Mouse (Mus musculus) embryonic facial prominence, embryonic 14.5 days (tissue): ENCODE results near the gene Kidins220. TPM values are rescaled to one million over a fixed set of nuclear protein-coding genes. Genes with fewer than 3 reads are reported as not detected.

ENCODE experiments used
- ATAC-seq: fragments of 200-750 bp; cut with Nextera tagmentation; 2 replicates; pipeline ENCODE4 v1.8.0; 2017; ENCODE audit warnings: low read depth, moderate number of reproducible peaks, moderate TSS enrichment
- DNase-seq: peaks from one replicate; pipeline ENCODE4 v3.0.0-alpha.2; 2015; ENCODE audit warnings: low spot score
- H3K27ac ChIP-seq: fragments of 300-500 bp; sonication (generic); replicated peaks from 2 replicates; pipeline ENCODE4 v1.5.1; 2014; ENCODE audit warnings: low read depth, mild to moderate bottlenecking, low read length, moderate library complexity
- H3K27me3 ChIP-seq: fragments of 300-500 bp; sonication (generic); replicated peaks from 2 replicates; pipeline ENCODE4 v1.6.1; 2014; ENCODE audit warnings: low read length; ENCODE audit not compliant: control insufficient read depth, insufficient read depth
- H3K36me3 ChIP-seq: fragments of 300-500 bp; sonication (generic); 2 replicates; pipeline ENCODE4 v1.6.1; 2014; ENCODE audit warnings: low read length, mixed read lengths; ENCODE audit not compliant: control insufficient read depth, insufficient read depth
- H3K4me1 ChIP-seq: fragments of 300-500 bp; sonication (generic); 2 replicates; pipeline ENCODE4 v1.6.1; 2014; ENCODE audit warnings: antibody characterized with exemption, low read length; ENCODE audit not compliant: control insufficient read depth, insufficient read depth
- H3K4me2 ChIP-seq: fragments of 300-500 bp; sonication (generic); 2 replicates; pipeline ENCODE4 v1.6.1; 2014; ENCODE audit warnings: low read depth, mild to moderate bottlenecking, low read length, moderate library complexity, mixed read lengths
- H3K4me3 ChIP-seq: fragments of 300-500 bp; sonication (generic); 2 replicates; pipeline ENCODE4 v1.5.1; 2014; ENCODE audit warnings: low read depth, mild to moderate bottlenecking, low read length
- H3K9ac ChIP-seq: fragments of 300-500 bp; sonication (generic); 2 replicates; pipeline ENCODE4 v1.6.1; 2014; ENCODE audit warnings: low read depth, mild to moderate bottlenecking, low read length, moderate library complexity, mixed read lengths
- H3K9me3 ChIP-seq: fragments of 300-500 bp; sonication (generic); 2 replicates; pipeline ENCODE4 v1.6.1; 2016; ENCODE audit warnings: low read length; ENCODE audit not compliant: control insufficient read depth
- WGBS: fragments of 180-500 bp; shearing (Covaris S2); extraction: QIAGEN DNeasy Blood & Tissue Kit; methylation state at CpG from one replicate; pipeline ENCODE4 v1.1.7; 2014; 5-methylcytosine and 5-hydroxymethylcytosine counted together
- polyA plus RNA-seq: library from polyadenylated mRNA; unstranded; fragments of >200 nt; fragmentation: Nextera tagmentation; extraction: Ambion mirVana; gene quantifications from 2 replicates; pipeline ENCODE4 v1.2.1, GENCODE M21; 2014

The Kidins220 gene
- polyA plus RNA-seq, 1 experiment from 2014 or later = 38.4 TPM

GRCm38 (mm10) chr12:25083260-25084178 is 108.8 kb downstream of the Kidins220 start:
- H3K36me3 ChIP-seq = no peaks in the 10 kb centered on the region
- no peaks in the 10 kb centered on the region for H3K9me3 ChIP-seq
- DNase-seq = peak; percentile 7
- H3K27me3 ChIP-seq = no peaks in the 10 kb centered on the region
- H3K9ac ChIP-seq = no peak overlapping the region
- 0 out of 2 replicates have a peak overlapping the region, but pooled peaks have one; percentile 4 for H3K4me3 ChIP-seq
- H3K4me2 ChIP-seq = peak overlapping the region; percentile 33
- H3K27ac ChIP-seq = no peak overlapping the region
- ATAC-seq = peak; percentile 60; the same call in 1 of the 2 replicates
- peaks cover 4% of the 10 kb centered on the region; the same call in 1 of the 2 replicates for H3K4me1 ChIP-seq
- 39% methylated on average over 26 of the region's 26 CpGs for WGBS

DNA sequence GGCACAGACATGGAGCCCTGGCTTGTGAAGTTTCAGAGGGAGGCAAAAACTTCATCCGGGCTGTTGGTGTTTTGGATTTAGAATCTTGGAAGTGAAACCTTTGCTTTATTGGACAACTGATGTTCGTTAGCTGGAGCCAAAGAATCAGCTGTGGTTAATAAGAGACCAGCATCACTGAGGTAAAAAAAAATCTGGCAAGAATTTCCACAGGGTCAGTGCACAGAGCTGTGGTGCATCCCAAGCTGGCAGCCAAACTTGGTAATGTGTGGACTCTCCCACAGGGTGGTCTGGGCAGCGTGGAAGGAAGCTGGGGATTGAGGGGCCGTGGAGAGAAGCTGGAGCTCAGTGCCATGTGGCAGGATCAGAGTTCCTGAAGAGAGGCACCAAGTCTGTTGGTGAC is 112.2 kb downstream of the Kidins220 start:
- Histone ChIP-seq H3K27me3 (no peaks in the 10 kb centered on the region), H3K4me3 (no peak overlapping the region), H3K4me2 (no peak overlapping the region), H3K4me1 (peaks cover 4% of the 10 kb centered on the region; the same call in 1 of the 2 replicates), H3K9me3 (no peaks in the 10 kb centered on the region), H3K36me3 (no peaks in the 10 kb centered on the region), H3K9ac (no peak overlapping the region), H3K27ac (no peak overlapping the region)
- DNase-seq = no peak
- WGBS = 58% methylated on average over 4 of the region's 4 CpGs
- ATAC-seq = no peak

GRCm38 (mm10) chr12:25089433-25089832 is 114.7 kb downstream of the Kidins220 start:
- no peak overlapping the region for H3K27ac ChIP-seq
- H3K4me1 ChIP-seq = peaks cover 7% of the 10 kb centered on the region
- no peak for DNase-seq
- H3K27me3 ChIP-seq = no peaks in the 10 kb centered on the region
- no peak overlapping the region for H3K4me3 ChIP-seq
- WGBS = 85% methylated on average over 1 of the region's 1 CpGs
- no peaks in the 10 kb centered on the region for H3K9me3 ChIP-seq
- no peaks in the 10 kb centered on the region for H3K36me3 ChIP-seq
- no peak overlapping the region for H3K4me2 ChIP-seq
- no peak for ATAC-seq
- no peak overlapping the region for H3K9ac ChIP-seq

DNA sequence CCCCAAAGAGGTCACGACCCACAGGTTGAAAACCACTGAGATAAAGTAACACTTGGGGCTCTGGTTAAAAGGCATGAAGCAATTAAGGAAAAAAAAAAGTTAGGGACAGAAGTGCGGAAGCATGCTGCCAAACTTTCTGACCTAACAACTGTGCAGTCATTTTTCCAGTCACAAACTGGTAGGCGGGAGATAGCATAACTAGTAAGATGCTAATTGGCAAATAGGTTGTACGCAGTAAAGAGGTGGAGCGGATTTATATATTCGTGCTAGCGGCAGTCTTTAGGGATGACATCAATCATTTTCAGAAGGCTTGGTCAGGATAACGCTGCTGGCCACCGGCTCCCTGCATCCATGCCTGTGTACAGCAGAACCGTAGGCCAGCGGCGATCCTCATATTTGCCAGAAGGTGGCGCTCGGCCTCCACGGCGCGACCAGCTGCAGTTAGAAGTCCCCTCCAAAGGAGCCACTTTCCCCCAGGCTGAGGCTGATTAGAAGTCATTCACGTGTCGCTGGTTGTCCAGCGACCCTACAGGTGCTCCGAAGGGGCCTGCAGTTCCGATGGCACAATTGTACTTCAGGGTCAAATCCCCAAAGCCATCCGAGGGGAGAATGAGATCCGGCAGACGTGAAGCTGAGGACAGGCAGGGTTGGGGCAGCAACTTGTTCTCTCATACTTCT is 117.4 kb downstream of the Kidins220 start:
- Histone ChIP-seq H3K27ac (no peak overlapping the region; the same call in 1 of the 2 replicates), H3K27me3 (no peaks in the 10 kb centered on the region), H3K4me1 (peaks cover 9% of the 10 kb centered on the region), H3K9ac (peak overlapping the region; percentile 62), H3K36me3 (no peaks in the 10 kb centered on the region), H3K4me2 (peak overlapping the region; percentile 59), H3K9me3 (no peaks in the 10 kb centered on the region), H3K4me3 (peak overlapping the region; percentile 85)
- DNase-seq = peak; percentile 89
- peak; percentile 45 for ATAC-seq
- WGBS = 6% methylated on average over 25 of the region's 25 CpGs

- DNase-seq (peak; percentile 83), ATAC-seq (peak; percentile 42)
- 3% methylated on average over 15 of the region's 17 CpGs for WGBS
- H3K4me1 ChIP-seq = peaks cover 13% of the 10 kb centered on the region
- peak overlapping the region; percentile 62 for H3K9ac ChIP-seq
- no peaks in the 10 kb centered on the region for H3K36me3 ChIP-seq
- peak overlapping the region; percentile 61; the same call in 1 of the 2 replicates for H3K27ac ChIP-seq
- H3K4me3 ChIP-seq = peak overlapping the region; percentile 85
- no peaks in the 10 kb centered on the region for H3K27me3 ChIP-seq
- peak overlapping the region; percentile 59 for H3K4me2 ChIP-seq
- no peaks in the 10 kb centered on the region for H3K9me3 ChIP-seq
Observed at GRCm38 (mm10) chr12:25092751-25093211, 118.1 kb downstream of the Kidins220 start.

DNA sequence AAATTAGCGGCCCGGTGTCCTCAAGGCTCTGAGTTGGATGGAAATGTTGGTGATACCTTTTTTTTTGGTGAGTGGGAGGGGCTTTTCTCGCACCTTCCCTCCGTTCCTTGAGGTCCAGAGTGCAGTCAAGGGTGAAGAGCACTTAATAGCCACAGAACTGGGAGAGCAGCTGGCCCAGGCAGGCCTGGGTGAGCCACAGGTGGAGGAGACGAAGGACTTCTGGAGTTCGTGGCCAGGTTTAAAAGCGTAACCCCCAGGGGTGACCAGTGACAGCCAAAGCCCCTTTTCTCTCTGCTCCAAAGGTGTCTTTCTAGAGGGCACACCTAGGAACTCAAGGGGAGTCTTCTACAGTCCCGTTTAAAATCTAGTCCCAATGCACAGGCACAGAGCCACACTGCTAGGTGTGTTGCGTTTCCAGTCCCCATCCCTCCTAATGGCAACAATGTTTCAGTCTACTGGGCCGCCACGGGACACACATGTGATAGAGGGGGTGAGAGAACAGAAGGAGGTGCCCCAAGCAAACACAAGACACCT is 118.6 kb downstream of the Kidins220 start:
- Histone ChIP-seq H3K36me3 (no peaks in the 10 kb centered on the region), H3K4me1 (peaks cover 17% of the 10 kb centered on the region), H3K4me2 (peak overlapping the region; percentile 59), H3K4me3 (peak overlapping the region; percentile 85), H3K27me3 (no peaks in the 10 kb centered on the region), H3K9ac (peak overlapping the region; percentile 62), H3K27ac (peak overlapping the region; percentile 61), H3K9me3 (no peaks in the 10 kb centered on the region)
- WGBS = 10% methylated on average over 11 of the region's 11 CpGs
- ATAC-seq (no peak), DNase-seq (no peak)

- Histone ChIP-seq H3K27me3 (no peaks in the 10 kb centered on the region), H3K9me3 (no peaks in the 10 kb centered on the region), H3K36me3 (no peaks in the 10 kb centered on the region), H3K9ac (peak overlapping the region; percentile 88), H3K27ac (peak overlapping the region; percentile 89), H3K4me2 (peak overlapping the region; percentile 96), H3K4me3 (peak overlapping the region; percentile 85), H3K4me1 (peaks cover 17% of the 10 kb centered on the region)
- WGBS = under 1% methylated on average over 22 of the region's 22 CpGs
- peak; percentile 85 for DNase-seq
- ATAC-seq = no peak
Observed at GRCm38 (mm10) chr12:25094621-25095521, 120.1 kb downstream of the Kidins220 start.
